Mouse (Mus musculus): ENCODE results near the gene Olfr651. TPM values are rescaled to one million over a fixed set of nuclear protein-coding genes. Genes with fewer than 3 reads are reported as not detected.

The Olfr651 gene
- polyA plus RNA-seq, 1 experiment from 2014 or later: not detected

GRCm38 (mm10) chr7:104581429-104581828 lies 31.5 kb downstream of the Olfr651 start:
- H3K36me3 ChIP-seq (replicated peaks; ENCODE audit: control insufficient read depth, insufficient read depth, low read depth, low read length): no peaks in the 10 kb centered on the region
- H3K9me3 ChIP-seq (replicated peaks; ENCODE audit: control insufficient read depth, low read length): no peaks in the 10 kb centered on the region
- H3K4me2 ChIP-seq (ENCODE audit: low read depth, low read length): no peak overlapping the region
- H3K4me1 ChIP-seq (ENCODE audit: control insufficient read depth, insufficient read depth, low read length): no peaks in the 10 kb centered on the region
- no peak for ATAC-seq (replicated peaks; ENCODE audit: insufficient number of reproducible peaks, low FRiP score, low TSS enrichment, low read depth)
- WGBS: 88% methylated on average over 4 of the region's 4 CpGs
- no peaks in the 10 kb centered on the region for H3K27me3 ChIP-seq (ENCODE audit: control insufficient read depth, insufficient read depth, low read length)
- H3K4me3 ChIP-seq (ENCODE audit: low read depth, low read length): no peak overlapping the region
- H3K27ac ChIP-seq (replicated peaks; ENCODE audit: low read depth, low read length): no peak overlapping the region
- no peak overlapping the region for H3K9ac ChIP-seq (replicated peaks; ENCODE audit: low read length)
- no peak for DNase-seq (ENCODE audit: low spot score)

GRCm38 (mm10) chr7:104586725-104587124 lies 36.8 kb downstream of the Olfr651 start, which contains the start of gene Olfr654:
Gene Olfr654 (plus strand): TSS chr7:104587025.
- DNase-seq (ENCODE audit: low spot score): no peak
- Histone ChIP-seq H3K27me3 (ENCODE audit: control insufficient read depth, insufficient read depth, low read length) (no peaks in the 10 kb centered on the region), H3K9ac (replicated peaks; ENCODE audit: low read length) (no peak within 1 kb of the TSS), H3K4me1 (ENCODE audit: control insufficient read depth, insufficient read depth, low read length) (no peaks in the 10 kb centered on the region), H3K27ac (replicated peaks; ENCODE audit: low read depth, low read length) (no peak within 1 kb of the TSS), H3K9me3 (replicated peaks; ENCODE audit: control insufficient read depth, low read length) (no peaks in the 10 kb centered on the region), H3K4me2 (ENCODE audit: low read depth, low read length) (no peak within 1 kb of the TSS), H3K4me3 (ENCODE audit: low read depth, low read length) (no peak within 1 kb of the TSS), H3K36me3 (replicated peaks; ENCODE audit: control insufficient read depth, insufficient read depth, low read depth, low read length) (no peaks in the 10 kb centered on the region)
- 90% methylated on average over 4 of the region's 4 CpGs for WGBS
- no peak for ATAC-seq (replicated peaks; ENCODE audit: insufficient number of reproducible peaks, low FRiP score, low TSS enrichment, low read depth)

- Histone ChIP-seq H3K36me3 (replicated peaks; ENCODE audit: control insufficient read depth, insufficient read depth, low read depth, low read length) (no peaks in the 10 kb centered on the region), H3K9ac (replicated peaks; ENCODE audit: low read length) (no peak overlapping the region), H3K4me1 (ENCODE audit: control insufficient read depth, insufficient read depth, low read length) (no peaks in the 10 kb centered on the region), H3K27me3 (ENCODE audit: control insufficient read depth, insufficient read depth, low read length) (no peaks in the 10 kb centered on the region), H3K27ac (replicated peaks; ENCODE audit: low read depth, low read length) (no peak overlapping the region), H3K4me2 (ENCODE audit: low read depth, low read length) (no peak overlapping the region), H3K4me3 (ENCODE audit: low read depth, low read length) (no peak overlapping the region), H3K9me3 (replicated peaks; ENCODE audit: control insufficient read depth, low read length) (no peaks in the 10 kb centered on the region)
- DNase-seq (ENCODE audit: low spot score) (no peak), ATAC-seq (replicated peaks; ENCODE audit: insufficient number of reproducible peaks, low FRiP score, low TSS enrichment, low read depth) (no peak)
- WGBS: 76% methylated on average over 5 of the region's 5 CpGs
These were observed 38.3 kb downstream of the Olfr651 start for GRCm38 (mm10) chr7:104588274-104588673.

- 81% methylated on average over 2 of the region's 2 CpGs for WGBS
- Histone ChIP-seq H3K4me1 (ENCODE audit: control insufficient read depth, insufficient read depth, low read length) (no peaks in the 10 kb centered on the region), H3K36me3 (replicated peaks; ENCODE audit: control insufficient read depth, insufficient read depth, low read depth, low read length) (no peaks in the 10 kb centered on the region), H3K9me3 (replicated peaks; ENCODE audit: control insufficient read depth, low read length) (no peaks in the 10 kb centered on the region), H3K4me2 (ENCODE audit: low read depth, low read length) (no peak within 1 kb of the TSS), H3K27ac (replicated peaks; ENCODE audit: low read depth, low read length) (no peak within 1 kb of the TSS), H3K9ac (replicated peaks; ENCODE audit: low read length) (no peak within 1 kb of the TSS), H3K4me3 (ENCODE audit: low read depth, low read length) (no peak within 1 kb of the TSS), H3K27me3 (ENCODE audit: control insufficient read depth, insufficient read depth, low read length) (no peaks in the 10 kb centered on the region)
- ATAC-seq (replicated peaks; ENCODE audit: insufficient number of reproducible peaks, low FRiP score, low TSS enrichment, low read depth) (no peak), DNase-seq (ENCODE audit: low spot score) (no peak)
These were observed 51.7 kb downstream of the Olfr651 start, which contains the start of gene Olfr655 for GRCm38 (mm10) chr7:104601679-104602078. Gene Olfr655 (minus strand): TSS chr7:104601779.

GRCm38 (mm10) chr7:104603173-104603572 lies 53.2 kb downstream of the Olfr651 start:
- Histone ChIP-seq H3K9ac (replicated peaks; ENCODE audit: low read length) (no peak overlapping the region), H3K4me2 (ENCODE audit: low read depth, low read length) (no peak overlapping the region), H3K27me3 (ENCODE audit: control insufficient read depth, insufficient read depth, low read length) (no peaks in the 10 kb centered on the region), H3K27ac (replicated peaks; ENCODE audit: low read depth, low read length) (no peak overlapping the region), H3K4me3 (ENCODE audit: low read depth, low read length) (no peak overlapping the region), H3K36me3 (replicated peaks; ENCODE audit: control insufficient read depth, insufficient read depth, low read depth, low read length) (no peaks in the 10 kb centered on the region), H3K9me3 (replicated peaks; ENCODE audit: control insufficient read depth, low read length) (no peaks in the 10 kb centered on the region), H3K4me1 (ENCODE audit: control insufficient read depth, insufficient read depth, low read length) (no peaks in the 10 kb centered on the region)
- ATAC-seq (replicated peaks; ENCODE audit: insufficient number of reproducible peaks, low FRiP score, low TSS enrichment, low read depth): no peak
- DNase-seq (ENCODE audit: low spot score): peak; percentile 55
- 1% methylated on average over 3 of the region's 3 CpGs for WGBS

Other genes starting within 250 kb of the Olfr651 start
- 1.7 and 2.9 TPM in 2 replicates for gene Trim12a, start 234.7 kb upstream of the Olfr651 start, polyA plus RNA-seq (2014; fragmentation: Nextera tagmentation; extraction: Ambion mirVana)
- not detected in 2 replicates for gene Trim34b, start 220.7 kb upstream of the Olfr651 start, polyA plus RNA-seq (2014; fragmentation: Nextera tagmentation; extraction: Ambion mirVana)
- gene Trim12c, start 196.8 kb upstream of the Olfr651 start, polyA plus RNA-seq (2014; fragmentation: Nextera tagmentation; extraction: Ambion mirVana): 1.0 and 1.2 TPM in 2 replicates
- gene Trim30b, start 180.2 kb upstream of the Olfr651 start, polyA plus RNA-seq (2014; fragmentation: Nextera tagmentation; extraction: Ambion mirVana): not detected in 2 replicates
- not detected in 2 replicates for gene Trim30c, start 149.3 kb upstream of the Olfr651 start, polyA plus RNA-seq (2014; fragmentation: Nextera tagmentation; extraction: Ambion mirVana)
- gene Trim30a, start 84.9 kb upstream of the Olfr651 start, polyA plus RNA-seq (2014; fragmentation: Nextera tagmentation; extraction: Ambion mirVana): 0.50 and 1.3 TPM in 2 replicates
- 0.25 and 0.31 TPM in 2 replicates for gene Trim30d, start 42.3 kb upstream of the Olfr651 start, polyA plus RNA-seq (2014; fragmentation: Nextera tagmentation; extraction: Ambion mirVana)
- gene Olfr652, start 10.8 kb downstream of the Olfr651 start, polyA plus RNA-seq (2014; fragmentation: Nextera tagmentation; extraction: Ambion mirVana): not detected in 2 replicates
- gene Olfr653, start 27.2 kb downstream of the Olfr651 start, polyA plus RNA-seq (2014; fragmentation: Nextera tagmentation; extraction: Ambion mirVana): not detected in 2 replicates
- not detected in 2 replicates for gene Olfr654, start 36.9 kb downstream of the Olfr651 start, polyA plus RNA-seq (2014; fragmentation: Nextera tagmentation; extraction: Ambion mirVana)
- not detected in 2 replicates for gene Olfr655, start 51.6 kb downstream of the Olfr651 start, polyA plus RNA-seq (2014; fragmentation: Nextera tagmentation; extraction: Ambion mirVana)
- not detected in 2 replicates for gene Olfr656, start 63.8 kb downstream of the Olfr651 start, polyA plus RNA-seq (2014; fragmentation: Nextera tagmentation; extraction: Ambion mirVana)
- not detected in 2 replicates for gene Olfr657, start 74.7 kb downstream of the Olfr651 start, polyA plus RNA-seq (2014; fragmentation: Nextera tagmentation; extraction: Ambion mirVana)
- gene Olfr658, start 97.2 kb downstream of the Olfr651 start, polyA plus RNA-seq (2014; fragmentation: Nextera tagmentation; extraction: Ambion mirVana): not detected in 2 replicates
- not detected in 2 replicates for gene Olfr659, start 116.6 kb downstream of the Olfr651 start, polyA plus RNA-seq (2014; fragmentation: Nextera tagmentation; extraction: Ambion mirVana)
- gene Olfr661, start 136.4 kb downstream of the Olfr651 start, polyA plus RNA-seq (2014; fragmentation: Nextera tagmentation; extraction: Ambion mirVana): not detected in 2 replicates
- gene Usp17le, start 227.3 kb downstream of the Olfr651 start, polyA plus RNA-seq (2014; fragmentation: Nextera tagmentation; extraction: Ambion mirVana): not detected in 2 replicates